Mouse (Mus musculus): ENCODE measurements around the gene Gm21974.

DNA sequence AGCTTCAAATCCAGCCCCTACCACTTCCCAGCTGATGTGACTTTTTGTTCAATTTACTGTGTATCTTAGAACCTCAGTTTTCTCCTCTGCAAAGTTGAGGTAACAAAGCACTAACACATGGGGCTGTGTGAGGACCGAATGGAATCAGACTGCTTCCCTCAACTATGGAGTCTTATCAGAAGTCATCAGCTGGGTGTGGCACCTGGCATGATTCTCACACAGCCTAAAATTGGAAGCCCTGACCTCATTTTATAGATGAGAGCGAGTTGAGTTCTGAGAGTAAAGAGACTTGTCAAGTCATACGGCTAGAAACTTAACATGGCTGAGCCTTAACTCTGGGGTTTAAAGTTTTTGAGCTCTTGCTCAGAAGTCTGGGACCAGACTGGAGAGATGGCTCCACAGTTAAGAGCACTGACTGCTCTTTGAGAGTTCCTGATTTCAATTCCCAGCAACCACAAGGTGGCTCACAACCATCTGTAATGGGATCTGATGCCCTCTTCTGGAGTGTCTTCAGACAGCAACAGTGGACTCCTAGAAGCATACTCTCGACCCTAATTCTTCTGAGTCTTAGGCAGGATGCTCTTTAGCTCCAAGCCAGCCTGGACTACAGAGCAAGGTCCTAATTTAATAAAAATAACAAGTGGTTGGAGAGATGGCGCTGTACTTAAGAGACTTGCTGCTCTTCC, 25.0 kb downstream of the Gm21974 start:
- no peak for TF ChIP-seq CTCF (IDR thresholded peaks at IDR 0.05; ENCODE audit: low read depth, low read length)
- TF ChIP-seq TAL1 (conservative IDR thresholded peaks at IDR 0.05; ENCODE audit: low read depth, low read length): no peak
- TF ChIP-seq POLR2AphosphoS5 (IDR thresholded peaks at IDR 0.05; ENCODE audit: insufficient replicate concordance, low read depth, low read length): no peak
- TF ChIP-seq GATA1 (IDR thresholded peaks at IDR 0.05; ENCODE audit: borderline replicate concordance, low read length): no peak
